Mouse (Mus musculus) neural tube, embryonic 14.5 days (tissue): ENCODE measurements around the gene Olfr101. TPM values are rescaled to one million over a fixed set of nuclear protein-coding genes. Genes with fewer than 3 reads are reported as not detected.

Experiments used
- ATAC-seq: fragments of 200-750 bp; cut with Nextera tagmentation; 2 replicates; pipeline ENCODE4 v1.8.0; 2017; ENCODE audit warnings: low read depth, mild to moderate bottlenecking, moderate TSS enrichment, moderate library complexity
- H3K27ac ChIP-seq: fragments of 300-500 bp; sonication (generic); 2 replicates; pipeline ENCODE4 v1.5.1; 2014; ENCODE audit warnings: low read depth, mild to moderate bottlenecking, control low read depth, low read length, moderate library complexity, mixed read lengths
- H3K27me3 ChIP-seq: fragments of 300-500 bp; sonication (generic); 2 replicates; pipeline ENCODE4 v1.6.1; 2014; ENCODE audit warnings: low read length; ENCODE audit not compliant: control insufficient read depth, insufficient read depth
- H3K36me3 ChIP-seq: fragments of 300-500 bp; sonication (generic); 2 replicates; pipeline ENCODE4 v1.6.1; 2014; ENCODE audit warnings: low read length, mixed read lengths; ENCODE audit not compliant: control insufficient read depth, insufficient read depth
- H3K4me1 ChIP-seq: fragments of 300-500 bp; sonication (generic); 2 replicates; pipeline ENCODE4 v1.6.1; 2014; ENCODE audit warnings: low read length; ENCODE audit not compliant: control insufficient read depth, insufficient read depth
- H3K4me2 ChIP-seq: fragments of 300-500 bp; sonication (generic); 2 replicates; pipeline ENCODE4 v1.6.1; 2014; ENCODE audit warnings: mild to moderate bottlenecking, low read depth, low read length, control low read depth
- H3K4me3 ChIP-seq: fragments of 300-500 bp; sonication (generic); 2 replicates; pipeline ENCODE4 v1.5.1; 2014; ENCODE audit warnings: low read depth, low read length, control low read depth, mixed read lengths
- H3K9ac ChIP-seq: fragments of 300-500 bp; sonication (generic); replicated peaks from 2 replicates; pipeline ENCODE4 v1.6.1; 2014; ENCODE audit warnings: low read depth, mild to moderate bottlenecking, control low read depth, low read length, mixed read lengths
- H3K9me3 ChIP-seq: fragments of 300-500 bp; sonication (generic); 2 replicates; pipeline ENCODE4 v1.6.1; 2016; ENCODE audit warnings: low read length; ENCODE audit not compliant: control insufficient read depth
- WGBS: fragments of 180-500 bp; shearing (Covaris S2); extraction: QIAGEN DNeasy Blood & Tissue Kit; methylation state at CpG from one replicate; pipeline ENCODE4 v1.1.7; 2014; 5-methylcytosine and 5-hydroxymethylcytosine counted together
- polyA plus RNA-seq: library from polyadenylated mRNA; unstranded; fragments of >200 nt; fragmentation: Nextera tagmentation; extraction: Ambion mirVana; gene quantifications from 2 replicates; pipeline ENCODE4 v1.2.1, GENCODE M21; 2014

The Olfr101 gene
- polyA plus RNA-seq, 1 experiment from 2014 or later = not detected

- peak overlapping the region; percentile 93 for H3K4me2 ChIP-seq
- WGBS = 65% methylated on average over 8 of the region's 8 CpGs
- H3K27ac ChIP-seq = no peak overlapping the region
- no peak overlapping the region for H3K9ac ChIP-seq
- peak; percentile 29; the same call in 1 of the 2 replicates for ATAC-seq
- H3K36me3 ChIP-seq = no peaks in the 10 kb centered on the region
- no peaks in the 10 kb centered on the region for H3K27me3 ChIP-seq
- 0 out of 2 replicates have a peak, but pooled peaks cover 2% of the 10 kb centered on the region for H3K4me1 ChIP-seq
- H3K4me3 ChIP-seq = peak overlapping the region; percentile 41
- H3K9me3 ChIP-seq = no peaks in the 10 kb centered on the region
These were observed 33.4 kb downstream of the Olfr101 start for GRCm38 (mm10) chr17:37270702-37271092.

- ATAC-seq = peak; percentile 99
- Histone ChIP-seq H3K9me3 (no peaks in the 10 kb centered on the region), H3K36me3 (no peaks in the 10 kb centered on the region), H3K4me2 (peak within 1 kb of the TSS; percentile 93), H3K27me3 (no peaks in the 10 kb centered on the region), H3K4me3 (peak within 1 kb of the TSS; percentile 41), H3K9ac (peak within 1 kb of the TSS; percentile 41; the same call in 1 of the 2 replicates), H3K27ac (no peak within 1 kb of the TSS), H3K4me1 (0 out of 2 replicates have a peak, but pooled peaks cover 2% of the 10 kb centered on the region)
- 6% methylated on average over 26 of the region's 26 CpGs for WGBS
These were observed 33.9 kb downstream of the Olfr101 start, which contains the start of gene H2-M3 for GRCm38 (mm10) chr17:37270058-37270701. TSS of gene H2-M3 (plus strand) at chr17:37270220.

DNA sequence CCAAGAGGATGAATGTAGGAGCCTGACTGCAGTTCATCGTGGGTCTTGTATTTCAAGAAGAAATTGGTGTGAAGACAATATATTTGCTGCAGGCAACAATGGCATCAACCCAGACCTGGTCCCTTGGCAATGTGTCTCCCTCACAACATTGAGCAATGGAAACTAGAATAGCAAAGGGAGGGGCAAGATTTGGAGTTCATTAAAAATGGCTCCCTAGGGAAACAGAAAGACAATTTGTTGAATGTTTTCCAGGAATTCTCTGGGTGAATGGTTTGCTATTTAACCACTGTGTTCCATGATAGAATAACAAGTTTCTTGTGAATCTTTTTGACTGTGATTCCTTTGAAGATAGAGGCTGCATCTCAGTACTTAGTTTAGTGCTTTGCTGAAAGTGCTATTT is 40.5 kb downstream of the Olfr101 start, which contains the start of gene Olfr98:
TSS of gene Olfr98 (minus strand) at position 124 of the 400 bp plus-strand sequence.
- H3K9ac ChIP-seq = no peak within 1 kb of the TSS
- H3K4me3 ChIP-seq = no peak within 1 kb of the TSS
- 90% methylated on average over 1 of the region's 1 CpGs for WGBS
- no peaks in the 10 kb centered on the region for H3K9me3 ChIP-seq
- H3K4me2 ChIP-seq = no peak within 1 kb of the TSS
- no peak within 1 kb of the TSS for H3K27ac ChIP-seq
- no peaks in the 10 kb centered on the region for H3K27me3 ChIP-seq
- no peaks in the 10 kb centered on the region for H3K36me3 ChIP-seq
- H3K4me1 ChIP-seq = no peaks in the 10 kb centered on the region
- ATAC-seq = no peak

DNA sequence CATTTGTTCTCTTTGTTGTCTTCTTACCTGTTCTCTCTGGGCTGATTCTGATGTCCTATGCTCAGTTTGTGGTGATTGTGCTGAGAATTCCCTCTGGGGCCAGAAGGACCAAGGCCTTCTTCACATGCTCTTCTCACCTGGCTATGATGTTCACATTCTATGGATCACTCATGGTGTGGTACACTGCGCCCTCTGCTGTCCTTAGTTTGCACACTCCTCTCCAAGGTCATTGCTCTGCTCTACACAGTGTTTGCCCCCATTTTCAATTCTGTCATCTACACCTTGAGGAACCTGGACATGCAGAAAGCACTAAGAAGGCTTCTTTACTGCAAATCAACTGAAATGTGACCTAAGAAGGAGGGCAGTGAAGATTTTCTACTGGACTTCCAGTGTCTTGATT is 53.6 kb downstream of the Olfr101 start:
- Histone ChIP-seq H3K9ac (no peak overlapping the region), H3K4me2 (no peak overlapping the region), H3K27ac (no peak overlapping the region), H3K27me3 (no peaks in the 10 kb centered on the region), H3K9me3 (no peaks in the 10 kb centered on the region), H3K36me3 (no peaks in the 10 kb centered on the region), H3K4me1 (no peaks in the 10 kb centered on the region), H3K4me3 (no peak overlapping the region)
- no peak for ATAC-seq
- 15% methylated on average over 1 of the region's 1 CpGs for WGBS

- Histone ChIP-seq H3K9me3 (no peaks in the 10 kb centered on the region), H3K4me2 (no peak overlapping the region), H3K27ac (no peak overlapping the region), H3K36me3 (no peaks in the 10 kb centered on the region), H3K4me3 (no peak overlapping the region), H3K9ac (no peak overlapping the region), H3K4me1 (no peaks in the 10 kb centered on the region), H3K27me3 (no peaks in the 10 kb centered on the region)
- ATAC-seq = no peak
These were observed 54.7 kb downstream of the Olfr101 start for GRCm38 (mm10) chr17:37249460-37249859.

Other genes with a start within 250 kb of the Olfr101 start
- gene Olfr90, start 215.8 kb downstream of the Olfr101 start, polyA plus RNA-seq = 0.12 TPM in 1 of 2 replicates, not detected in the other
- 0.13 TPM in 1 of 2 replicates, not detected in the other for gene Olfr91, start 206.0 kb downstream of the Olfr101 start, polyA plus RNA-seq
- gene Olfr92, start 184.2 kb downstream of the Olfr101 start, polyA plus RNA-seq = not detected in 2 replicates
- gene Olfr93, start 142.8 kb downstream of the Olfr101 start, polyA plus RNA-seq = not detected in 2 replicates
- not detected in 2 replicates for gene Ubd, start 110.4 kb downstream of the Olfr101 start, polyA plus RNA-seq
- gene Olfr94, start 103.3 kb downstream of the Olfr101 start, polyA plus RNA-seq = 0.19 TPM in 1 of 2 replicates, not detected in the other
- gene Olfr95, start 91.2 kb downstream of the Olfr101 start, polyA plus RNA-seq = 0.05 TPM in 1 of 2 replicates, not detected in the other
- not detected in 2 replicates for gene Olfr96, start 84.2 kb downstream of the Olfr101 start, polyA plus RNA-seq
- gene Olfr97, start 67.0 kb downstream of the Olfr101 start, polyA plus RNA-seq = not detected in 2 replicates
- gene Olfr98, start 40.6 kb downstream of the Olfr101 start, polyA plus RNA-seq = not detected in 2 replicates
- 0.42 and 0.91 TPM in 2 replicates for gene H2-M3, start 34.1 kb downstream of the Olfr101 start, polyA plus RNA-seq
- not detected in 2 replicates for gene Olfr99, start 20.9 kb downstream of the Olfr101 start, polyA plus RNA-seq
- not detected in 2 replicates for gene Olfr102, start 12.7 kb upstream of the Olfr101 start, polyA plus RNA-seq
- not detected in 2 replicates for gene Olfr103, start 35.4 kb upstream of the Olfr101 start, polyA plus RNA-seq
- gene Olfr104-ps, start 55.3 kb upstream of the Olfr101 start, polyA plus RNA-seq = not detected in 2 replicates
- gene Olfr105-ps, start 74.7 kb upstream of the Olfr101 start, polyA plus RNA-seq = not detected in 2 replicates
- not detected in 2 replicates for gene Olfr106-ps, start 86.1 kb upstream of the Olfr101 start, polyA plus RNA-seq
- not detected in 2 replicates for gene Olfr107, start 94.9 kb upstream of the Olfr101 start, polyA plus RNA-seq
- not detected in 2 replicates for gene Olfr108, start 141.2 kb upstream of the Olfr101 start, polyA plus RNA-seq
- not detected in 2 replicates for gene Olfr109, start 154.6 kb upstream of the Olfr101 start, polyA plus RNA-seq
- not detected in 2 replicates for gene H2-M2, start 179.2 kb upstream of the Olfr101 start, polyA plus RNA-seq
- gene Olfr110, start 188.2 kb upstream of the Olfr101 start, polyA plus RNA-seq = not detected in 2 replicates
- not detected in 2 replicates for gene Olfr111, start 203.7 kb upstream of the Olfr101 start, polyA plus RNA-seq